Mouse (Mus musculus): ENCODE data around the gene Bend6.

DNA sequence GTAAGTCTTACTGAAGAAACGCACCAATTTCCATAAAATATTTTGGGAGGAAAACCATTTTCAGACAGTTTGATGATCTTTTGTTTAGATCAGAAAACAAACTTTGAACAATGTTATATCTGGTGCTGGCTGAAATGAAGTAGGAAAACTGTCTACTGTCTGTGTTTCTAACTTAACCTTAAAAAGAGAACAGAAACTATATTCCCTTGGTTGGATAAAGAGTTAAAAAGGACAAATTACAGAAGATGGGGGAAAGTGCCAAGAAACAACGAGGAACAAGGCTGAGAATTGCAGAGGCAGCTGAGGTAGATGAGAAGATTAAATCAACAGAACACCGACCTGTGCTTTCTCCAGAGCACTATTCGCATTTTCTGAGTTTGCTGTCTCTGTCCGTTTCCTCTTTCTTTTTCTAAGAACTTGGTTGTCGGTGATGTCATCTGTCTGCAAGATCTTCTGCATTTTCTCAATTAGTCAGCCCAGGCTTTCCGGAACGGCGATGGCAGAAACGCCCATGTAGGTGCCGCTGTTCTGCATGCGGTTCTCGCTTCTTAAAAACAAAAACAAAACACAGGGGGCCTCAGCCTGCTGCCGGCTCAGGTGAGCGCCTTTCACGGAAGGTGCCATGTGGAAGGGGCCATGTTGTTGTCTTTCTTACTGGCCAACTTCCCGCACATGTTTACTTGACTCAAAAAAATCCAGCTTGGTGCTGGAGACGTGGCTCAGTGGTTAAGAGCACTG, 24.3 kb downstream of the Bend6 start:
- TF ChIP-seq CTCF (IDR thresholded peaks at IDR 0.05; ENCODE audit: low read depth, low read length) (no peak), POLR2A (IDR thresholded peaks at IDR 0.05; ENCODE audit: borderline replicate concordance, low read depth, low read length) (no peak)
